Mouse (Mus musculus) lung, postnatal 0 days (tissue): Measurements from ENCODE around the gene E2f4. TPM values are rescaled to one million over a fixed set of nuclear protein-coding genes. Genes with fewer than 3 reads are reported as not detected.
A peak's percentile ranks its signal among the peaks of the same experiment; 100 is the strongest.

ENCODE experiments used
- ATAC-seq: fragments of 200-750 bp; cut with Nextera tagmentation; 2 replicates; pipeline ENCODE4 v1.8.0; 2017; ENCODE audit warnings: moderate library complexity
- DNase-seq: peaks from one replicate; pipeline ENCODE4 v3.0.0-alpha.2; 2016; ENCODE audit warnings: low spot score
- H3K27ac ChIP-seq: fragments of 300-500 bp; sonication (generic); 2 replicates; pipeline ENCODE4 v1.5.1; 2014; ENCODE audit warnings: antibody characterized with exemption, mild to moderate bottlenecking, low read length, mixed read lengths
- H3K27me3 ChIP-seq: fragments of 300-500 bp; sonication (generic); replicated peaks from 2 replicates; pipeline ENCODE4 v1.6.1; 2014; ENCODE audit warnings: low read length, mixed read lengths; ENCODE audit not compliant: insufficient read depth
- H3K36me3 ChIP-seq: fragments of 300-500 bp; sonication (generic); 2 replicates; pipeline ENCODE4 v1.6.1; 2014; ENCODE audit warnings: low read length, mixed read lengths; ENCODE audit not compliant: insufficient read depth
- H3K4me1 ChIP-seq: fragments of 300-500 bp; sonication (generic); 2 replicates; pipeline ENCODE4 v1.6.1; 2014; ENCODE audit warnings: antibody characterized with exemption, low read depth, low read length, mixed read lengths; ENCODE audit not compliant: insufficient read depth
- H3K4me2 ChIP-seq: fragments of 300-500 bp; sonication (generic); replicated peaks from 2 replicates; pipeline ENCODE4 v1.6.1; 2014; ENCODE audit warnings: low read depth, mild to moderate bottlenecking, low read length, moderate library complexity, mixed read lengths
- H3K4me3 ChIP-seq: fragments of 300-500 bp; sonication (generic); 2 replicates; pipeline ENCODE4 v1.5.1; 2014; ENCODE audit warnings: low read depth, low read length
- H3K9ac ChIP-seq: fragments of 300-500 bp; sonication (generic); replicated peaks from 2 replicates; pipeline ENCODE4 v1.6.1; 2014; ENCODE audit warnings: low read depth, mild to moderate bottlenecking
- H3K9me3 ChIP-seq: fragments of 300-500 bp; sonication (generic); 2 replicates; pipeline ENCODE4 v1.6.1; 2016; ENCODE audit warnings: low read length, mixed read lengths
- CTCF ChIP-seq: IDR thresholded peaks from 2 replicates; pipeline ENCODE4 v1.5.1; 2016; ENCODE audit warnings: antibody characterized with exemption, mild to moderate bottlenecking
- EP300 ChIP-seq: IDR thresholded peaks from 2 replicates; pipeline ENCODE4 v1.6.1; 2016; ENCODE audit warnings: antibody characterized with exemption, mild to moderate bottlenecking, control low read depth
- WGBS: fragments of 180-500 bp; shearing (Covaris S2); extraction: QIAGEN DNeasy Blood & Tissue Kit; methylation state at CpG from one replicate; pipeline ENCODE4 v1.1.7; 2014; 5-methylcytosine and 5-hydroxymethylcytosine counted together
- polyA plus RNA-seq: library from polyadenylated mRNA; unstranded; fragments of >200 nt; fragmentation: Nextera tagmentation; extraction: Ambion mirVana; gene quantifications from 2 replicates; pipeline ENCODE4 v1.2.1, GENCODE M21; 2015

The E2f4 gene
- polyA plus RNA-seq, 1 experiment from 2014 or later: 32.7 TPM

DNA sequence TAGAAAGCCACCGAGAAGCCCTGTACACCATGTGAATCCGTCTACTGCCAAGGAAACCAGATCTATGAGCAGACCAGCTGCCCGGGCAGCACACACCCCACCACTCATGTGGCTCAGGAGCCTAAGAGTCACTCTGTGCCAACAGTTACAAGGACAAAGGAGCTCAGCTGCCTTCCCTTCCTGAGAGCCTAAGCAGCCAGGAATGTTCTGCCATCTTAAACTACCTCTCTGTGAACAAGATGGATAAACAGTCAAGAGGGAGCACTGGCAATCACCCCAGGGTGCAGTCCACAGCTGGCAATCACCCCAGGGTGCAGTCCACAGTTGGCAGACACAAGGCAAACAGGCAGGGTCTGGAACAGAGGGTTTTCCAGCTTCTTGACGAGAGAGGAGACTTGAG is 20.5 kb downstream of the E2f4 start:
- Histone ChIP-seq H3K4me2 (no peak overlapping the region), H3K4me3 (no peak overlapping the region), H3K9ac (no peak overlapping the region), H3K27me3 (no peaks in the 10 kb centered on the region), H3K36me3 (peaks cover 5% of the 10 kb centered on the region; the same call in 1 of the 2 replicates), H3K4me1 (no peaks in the 10 kb centered on the region; the same call in 1 of the 2 replicates), H3K9me3 (no peaks in the 10 kb centered on the region), H3K27ac (peak overlapping the region; percentile 78)
- TF ChIP-seq CTCF: no peak
- TF ChIP-seq EP300: peak; percentile 17; the same call in 1 of the 2 replicates
- 47% methylated on average over 4 of the region's 4 CpGs for WGBS
- ATAC-seq: peak; percentile 89
- peak; percentile 91 for DNase-seq

- H3K4me1 ChIP-seq: no peaks in the 10 kb centered on the region; the same call in 1 of the 2 replicates
- H3K36me3 ChIP-seq: no peaks in the 10 kb centered on the region; the same call in 1 of the 2 replicates
- H3K4me3 ChIP-seq: no peak overlapping the region
- no peaks in the 10 kb centered on the region for H3K9me3 ChIP-seq
- WGBS: 57% methylated on average over 11 of the region's 11 CpGs
- H3K9ac ChIP-seq: no peak overlapping the region
- ATAC-seq (peak; percentile 77), DNase-seq (peak; percentile 85)
- no peaks in the 10 kb centered on the region for H3K27me3 ChIP-seq
- peak overlapping the region; percentile 78 for H3K27ac ChIP-seq
- H3K4me2 ChIP-seq: no peak overlapping the region
- TF ChIP-seq CTCF (no peak), EP300 (no peak)
These were observed 21.3 kb downstream of the E2f4 start for GRCm38 (mm10) chr8:105318662-105319190.

DNA sequence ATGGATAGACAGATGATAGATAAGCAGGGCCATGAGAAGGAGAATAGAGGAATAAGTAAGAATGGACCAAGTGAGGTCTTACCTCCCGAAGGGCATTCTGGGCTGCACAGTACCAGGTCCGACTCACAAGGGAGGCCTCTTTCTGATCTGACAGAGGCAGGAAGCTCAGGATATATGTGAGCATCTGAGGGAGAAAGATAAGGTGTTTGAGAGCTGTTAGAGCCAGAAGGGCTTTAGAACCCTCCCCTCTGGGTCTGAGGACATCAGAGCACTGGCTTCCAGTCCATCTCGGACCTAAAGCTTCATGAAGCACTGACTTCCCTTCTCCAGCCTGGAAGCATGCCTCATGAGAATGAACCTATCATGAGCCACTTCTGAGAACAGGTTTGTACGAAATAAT is 25.7 kb downstream of the E2f4 start:
- Histone ChIP-seq H3K36me3 (no peaks in the 10 kb centered on the region), H3K9ac (no peak overlapping the region), H3K4me3 (no peak overlapping the region), H3K9me3 (no peaks in the 10 kb centered on the region), H3K27me3 (no peaks in the 10 kb centered on the region), H3K4me2 (no peak overlapping the region), H3K4me1 (peaks cover 8% of the 10 kb centered on the region; the same call in 1 of the 2 replicates), H3K27ac (no peak overlapping the region)
- WGBS: 85% methylated on average over 4 of the region's 4 CpGs
- TF ChIP-seq CTCF (no peak), EP300 (no peak)
- no peak for ATAC-seq
- no peak for DNase-seq

DNA sequence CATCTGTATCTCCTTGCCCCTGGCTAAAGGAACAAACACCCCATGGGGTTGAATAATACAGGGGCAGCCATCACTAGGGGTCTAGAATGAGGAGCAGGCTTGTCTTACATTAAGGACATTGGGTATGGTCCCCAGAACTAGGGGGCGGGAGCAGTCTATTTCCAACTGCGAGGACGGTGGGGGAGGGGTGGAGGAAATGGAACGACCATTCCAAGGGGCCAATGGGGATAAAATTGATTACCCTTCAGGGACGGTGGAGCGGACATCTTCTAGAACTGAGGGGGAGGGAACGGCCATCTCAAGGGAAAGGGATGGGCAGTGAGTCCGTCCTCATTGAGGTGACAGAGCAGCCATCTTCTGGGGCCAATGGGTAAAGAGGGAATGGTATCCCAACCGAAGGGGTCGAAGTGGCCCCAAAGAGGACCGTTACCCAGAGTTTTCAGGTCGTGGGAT is 28.2 kb downstream of the E2f4 start:
- Histone ChIP-seq H3K9me3 (no peaks in the 10 kb centered on the region), H3K4me3 (peak overlapping the region; percentile 82), H3K27me3 (no peaks in the 10 kb centered on the region), H3K27ac (peak overlapping the region; percentile 80), H3K9ac (peak overlapping the region; percentile 84), H3K4me2 (peak overlapping the region; percentile 79), H3K4me1 (peaks cover 8% of the 10 kb centered on the region; the same call in 1 of the 2 replicates), H3K36me3 (peaks cover 24% of the 10 kb centered on the region)
- DNase-seq (no peak), ATAC-seq (peak; percentile 19)
- TF ChIP-seq CTCF (no peak), EP300 (no peak)
- WGBS: under 1% methylated on average over 12 of the region's 12 CpGs

- WGBS: under 1% methylated on average over 36 of the region's 36 CpGs
- H3K36me3 ChIP-seq: peaks cover 27% of the 10 kb centered on the region
These were observed 28.7 kb downstream of the E2f4 start, which contains the start of the genes Lrrc29 and Tmem208 for GRCm38 (mm10) chr8:105326141-105326672. TSS of gene Lrrc29 (minus strand) at chr8:105326278. TSS of gene Tmem208 (plus strand) at chr8:105326354.

DNA sequence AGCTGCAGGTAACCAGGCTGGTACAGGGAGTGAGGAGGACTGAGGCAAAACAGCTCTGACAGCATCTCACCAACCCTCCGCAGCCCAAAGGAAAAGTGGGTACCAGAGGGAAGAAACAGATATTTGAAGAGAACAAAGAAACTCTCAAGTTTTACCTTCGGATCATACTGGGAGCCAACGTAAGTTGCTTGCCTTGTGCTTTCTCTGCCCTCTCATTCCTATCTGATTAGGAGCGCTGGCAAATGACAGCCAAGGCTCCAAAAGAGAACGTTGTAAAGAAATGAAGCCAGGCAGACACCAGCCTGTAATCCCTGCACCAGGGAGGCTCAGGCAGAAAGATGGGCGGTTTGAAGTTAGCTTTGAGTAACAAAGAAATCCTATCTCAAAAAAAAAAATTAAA is 29.5 kb downstream of the E2f4 start:
- TF ChIP-seq EP300: no peak
- TF ChIP-seq CTCF: no peak
- Histone ChIP-seq H3K4me3 (peak overlapping the region; percentile 82), H3K4me2 (peak overlapping the region; percentile 79), H3K27ac (peak overlapping the region; percentile 80), H3K27me3 (no peaks in the 10 kb centered on the region), H3K4me1 (peaks cover 8% of the 10 kb centered on the region; the same call in 1 of the 2 replicates), H3K36me3 (peaks cover 35% of the 10 kb centered on the region), H3K9ac (peak overlapping the region; percentile 84), H3K9me3 (no peaks in the 10 kb centered on the region)
- DNase-seq (no peak), ATAC-seq (no peak)
- WGBS: 21% methylated on average over 6 of the region's 6 CpGs

More at GRCm38 (mm10) chr8:105326141-105326672, 28.7 kb downstream of the E2f4 start, which contains the start of the genes Lrrc29 and Tmem208:
- no peaks in the 10 kb centered on the region for H3K9me3 ChIP-seq
- peak; percentile 81 for TF ChIP-seq CTCF
- TF ChIP-seq EP300: no peak
- peaks cover 8% of the 10 kb centered on the region; the same call in 1 of the 2 replicates for H3K4me1 ChIP-seq
- H3K27ac ChIP-seq: peak within 1 kb of the TSS; percentile 80
- peak within 1 kb of the TSS; percentile 82 for H3K4me3 ChIP-seq
- no peaks in the 10 kb centered on the region for H3K27me3 ChIP-seq
- peak within 1 kb of the TSS; percentile 79 for H3K4me2 ChIP-seq
- H3K9ac ChIP-seq: peak within 1 kb of the TSS; percentile 84
- ATAC-seq (peak; percentile 92), DNase-seq (peak; percentile 99)
